Mouse (Mus musculus) thymus, postnatal 25 days (tissue): ENCODE data around the gene Hist1h2bn.

Experiments used
- DNase-seq: peaks from one replicate; pipeline ENCODE4 v3.0.0; 2022

Gene Hist1h2bn

GRCm38 (mm10) chr13:21753524-21754285 is at the start of gene Hist1h2bn, which contains the start of gene Hist1h2ak:
Gene Hist1h2bn (plus strand): TSS chr13:21754123.
Gene Hist1h2ak (minus strand): TSS chr13:21753827.
- DNase-seq, result peak; percentile 79

GRCm38 (mm10) chr13:21706669-21707068 is 47.3 kb upstream of the Hist1h2bn start:
- DNase-seq, result no peak

GRCm38 (mm10) chr13:21710031-21710711 is 43.8 kb upstream of the Hist1h2bn start:
- peak; percentile 93 for DNase-seq

GRCm38 (mm10) chr13:21710821-21711525 is 43.0 kb upstream of the Hist1h2bn start:
- peak; percentile 86 for DNase-seq

- DNase-seq, result no peak
Observed at GRCm38 (mm10) chr13:21711698-21712097, 42.2 kb upstream of the Hist1h2bn start.

- peak; percentile 76 for DNase-seq
Observed at GRCm38 (mm10) chr13:21714725-21715124, 39.2 kb upstream of the Hist1h2bn start.

- peak; percentile 12 for DNase-seq
Observed at GRCm38 (mm10) chr13:21715131-21715863, 38.6 kb upstream of the Hist1h2bn start.

GRCm38 (mm10) chr13:21715864-21716539 is 37.9 kb upstream of the Hist1h2bn start, which contains the start of the genes Hist1h2bl and Hist1h2ai:
Gene Hist1h2bl (minus strand): TSS chr13:21716143.
Gene Hist1h2ai (plus strand): TSS chr13:21716422.
- DNase-seq, result peak; percentile 86

- DNase-seq, result peak; percentile 44
Observed at GRCm38 (mm10) chr13:21716540-21717391, 37.2 kb upstream of the Hist1h2bn start.

- peak; percentile 91 for DNase-seq
Observed at GRCm38 (mm10) chr13:21717397-21718357, 36.2 kb upstream of the Hist1h2bn start, which contains the start of gene Hist1h3h. Gene Hist1h3h (plus strand): TSS chr13:21717659.

GRCm38 (mm10) chr13:21718381-21719080 is 35.4 kb upstream of the Hist1h2bn start:
- DNase-seq, result peak; percentile 13

- peak; percentile 20 for DNase-seq
Observed at GRCm38 (mm10) chr13:21721107-21721756, 32.7 kb upstream of the Hist1h2bn start.

- DNase-seq, result peak; percentile 76
Observed at GRCm38 (mm10) chr13:21721757-21722372, 32.1 kb upstream of the Hist1h2bn start, which contains the start of gene Hist1h2bm. Gene Hist1h2bm (plus strand): TSS chr13:21722044.

GRCm38 (mm10) chr13:21722373-21722925 is 31.5 kb upstream of the Hist1h2bn start:
- DNase-seq, result no peak

GRCm38 (mm10) chr13:21722993-21723836 is 30.7 kb upstream of the Hist1h2bn start:
- peak; percentile 35 for DNase-seq

- DNase-seq, result no peak
Observed at GRCm38 (mm10) chr13:21727948-21728572, 25.9 kb upstream of the Hist1h2bn start.
